8 mouse cellular contexts compared by ENCODE assay signal in genomic region chr10:126980221-126980932, GRCm38 (mm10). TPM values are rescaled to one million over a fixed set of nuclear protein-coding genes. Genes with fewer than 3 reads are reported as not detected.
DNase-seq lines count a peak whose midpoint lies in the region; ATAC-seq and TF ChIP-seq lines count a peak whose summit lies in the region.

No protein-coding gene starts in this region.

- intact Hi-C loops in heart, adult 2 months (cut with DNase I), result no loop called here

- H3K4me3 ChIP-seq in heart, adult 2 months, result peak overlapping the region; percentile 88
- H3K4me3 ChIP-seq in kidney, embryonic 14.5 days (ENCODE audit: low read length), result peak overlapping the region; percentile 98
- peak overlapping the region; percentile 91 for H3K4me3 ChIP-seq in neural tube, embryonic 15.5 days (replicated peaks)

- H3K27ac ChIP-seq in heart, adult 2 months, result peak overlapping the region; percentile 100
- peak overlapping the region; percentile 100 for H3K27ac ChIP-seq in kidney, embryonic 14.5 days (ENCODE audit: low read depth, low read length)
- H3K27ac ChIP-seq in neural tube, embryonic 15.5 days (replicated peaks), result peak overlapping the region; percentile 100

- WGBS in heart, adult 2 months, result under 1% methylated on average over 16 of the region's 16 CpGs
- WGBS in kidney, embryonic 14.5 days, result 0% methylated on average over 16 of the region's 16 CpGs
- 1% methylated on average over 16 of the region's 16 CpGs for WGBS in neural tube, embryonic 15.5 days

- no peak for TF ChIP-seq POLR2A in heart, adult 2 months (IDR thresholded peaks at IDR 0.05; ENCODE audit: insufficient read depth, low read depth, low read length)

- H3K9me3 ChIP-seq in kidney, embryonic 14.5 days (ENCODE audit: control insufficient read depth, low read length), result no peaks in the 10 kb centered on the region
- no peaks in the 10 kb centered on the region for H3K9me3 ChIP-seq in neural tube, embryonic 15.5 days (replicated peaks)

- H3K4me1 ChIP-seq in heart, adult 2 months (ENCODE audit: control insufficient read depth, insufficient read depth, low read length), result peaks cover 29% of the 10 kb centered on the region
- peaks cover 61% of the 10 kb centered on the region for H3K4me1 ChIP-seq in kidney, embryonic 14.5 days (ENCODE audit: control insufficient read depth, insufficient read depth, low read length)
- peaks cover 62% of the 10 kb centered on the region for H3K4me1 ChIP-seq in neural tube, embryonic 15.5 days

- ATAC-seq in kidney, embryonic 14.5 days (ENCODE audit: low FRiP score, low TSS enrichment), result peak; percentile 2; the same call in 1 of the 2 replicates
- no peak for ATAC-seq in neural tube, embryonic 15.5 days (ENCODE audit: low FRiP score)
- ATAC-seq in activated CD4-positive, CD25-positive, alpha-beta regulatory T cell, adult 4 months, result no peak

- TF ChIP-seq EP300 in heart, adult 2 months (IDR thresholded peaks at IDR 0.05; ENCODE audit: insufficient read depth, low read depth, low read length), result no peak

- H3K79me2 ChIP-seq in heart, adult 2 months (replicated peaks; ENCODE audit: control insufficient read depth, insufficient read depth, low read length), result peaks cover 13% of the 10 kb centered on the region

- no peaks in the 10 kb centered on the region for H3K27me3 ChIP-seq in heart, adult 2 months (ENCODE audit: control insufficient read depth, insufficient read depth, low read length)
- H3K27me3 ChIP-seq in kidney, embryonic 14.5 days (ENCODE audit: control insufficient read depth, insufficient read depth, low read length), result no peaks in the 10 kb centered on the region
- H3K27me3 ChIP-seq in neural tube, embryonic 15.5 days (replicated peaks), result no peaks in the 10 kb centered on the region

- no peaks in the 10 kb centered on the region; the same call in 1 of the 2 replicates for H3K36me3 ChIP-seq in heart, adult 2 months (ENCODE audit: control insufficient read depth, insufficient read depth, low read length)
- 0 out of 2 replicates have a peak, but pooled peaks cover 8% of the 10 kb centered on the region for H3K36me3 ChIP-seq in kidney, embryonic 14.5 days (ENCODE audit: control insufficient read depth, insufficient read depth, low read length)
- H3K36me3 ChIP-seq in neural tube, embryonic 15.5 days, result no peaks in the 10 kb centered on the region

- no peak for TF ChIP-seq CTCF in heart, adult 2 months (IDR thresholded peaks at IDR 0.05)

- peak; percentile 67 for DNase-seq in retina, postnatal 1 day
- no peak for DNase-seq in retina, embryonic 14.5 days (ENCODE audit: low spot score)
- peak; percentile 69 for DNase-seq in embryo, embryonic 10 days (ENCODE audit: low spot score)
- peak; percentile 61 to 68 for DNase-seq in heart, adult 2 months
- DNase-seq in liver, result peak; percentile 38

- H3K4me2 ChIP-seq in kidney, embryonic 14.5 days (replicated peaks; ENCODE audit: low read depth, low read length), result peak overlapping the region; percentile 79
- peak overlapping the region; percentile 90 for H3K4me2 ChIP-seq in neural tube, embryonic 15.5 days

- H3K9ac ChIP-seq in heart, adult 2 months (ENCODE audit: low read depth, low read length), result peak overlapping the region; percentile 98
- H3K9ac ChIP-seq in kidney, embryonic 14.5 days (ENCODE audit: low read depth, low read length), result peak overlapping the region; percentile 99
- peak overlapping the region; percentile 77 for H3K9ac ChIP-seq in neural tube, embryonic 15.5 days (replicated peaks)

RNA-seq across cellular contexts. Expression of gene Ctdsp2, which starts 1.9 kb away (rescaled TPM):
- total RNA-seq in heart, adult 2 months (2021), result 100 to 1,000 TPM in 1 of 2 experiments, 10 to 100 TPM in 1; 82.2 to 108 TPM
- 85.6 and 114 TPM in 2 replicates for polyA plus RNA-seq in heart, adult 2 months (2012; rRNA removed)
- 81.1 and 112 TPM in 2 replicates for polyA plus RNA-seq in kidney, embryonic 14.5 days (2014; fragmentation: Nextera tagmentation; extraction: Ambion mirVana)
- 15.7 and 25.4 TPM in 2 replicates for polyA plus RNA-seq in neural tube, embryonic 15.5 days (2015; fragmentation: Nextera tagmentation; extraction: Ambion mirVana)
- polyA plus RNA-seq in activated CD4-positive, CD25-positive, alpha-beta regulatory T cell, adult 4 months (2017; shearing (Covaris generic)), result 10 to 100 TPM; 29.8 to 35.8 TPM

RNA-seq across cellular contexts. Expression of gene Avil, which starts 20.1 kb away (rescaled TPM):
- under 1 TPM; 0.34 to 0.48 TPM for total RNA-seq in heart, adult 2 months (2021)
- polyA plus RNA-seq in heart, adult 2 months (2012; rRNA removed), result 0.26 and 0.29 TPM in 2 replicates
- polyA plus RNA-seq in kidney, embryonic 14.5 days (2014; fragmentation: Nextera tagmentation; extraction: Ambion mirVana), result 0.19 and 0.20 TPM in 2 replicates
- polyA plus RNA-seq in neural tube, embryonic 15.5 days (2015; fragmentation: Nextera tagmentation; extraction: Ambion mirVana), result 19.2 and 22.4 TPM in 2 replicates
- not detected for polyA plus RNA-seq in activated CD4-positive, CD25-positive, alpha-beta regulatory T cell, adult 4 months (2017; shearing (Covaris generic))

RNA-seq across cellular contexts. Expression of gene Tsfm, which starts 50.3 kb away (rescaled TPM):
- total RNA-seq in heart, adult 2 months (2021), result 10 to 100 TPM; 50.8 to 58.7 TPM
- 40.0 and 42.4 TPM in 2 replicates for polyA plus RNA-seq in heart, adult 2 months (2012; rRNA removed)
- 90.5 and 98.2 TPM in 2 replicates for polyA plus RNA-seq in kidney, embryonic 14.5 days (2014; fragmentation: Nextera tagmentation; extraction: Ambion mirVana)
- polyA plus RNA-seq in neural tube, embryonic 15.5 days (2015; fragmentation: Nextera tagmentation; extraction: Ambion mirVana), result 66.6 and 71.0 TPM in 2 replicates
- 10 to 100 TPM; 42.5 to 57.1 TPM for polyA plus RNA-seq in activated CD4-positive, CD25-positive, alpha-beta regulatory T cell, adult 4 months (2017; shearing (Covaris generic))

Comparison
In these comparisons a context has a peak if more than half of its experiments do, and no peak if none do; other contexts are left out.
1. RNA of gene Avil, which starts 20.1 kb away (polyA plus RNA-seq): 19.2 to 22.4 TPM in neural tube, embryonic 15.5 days; 0.26 to 0.29 TPM in heart, adult 2 months, 0.19 to 0.20 TPM in kidney, embryonic 14.5 days and not detected in activated CD4-positive, CD25-positive, alpha-beta regulatory T cell, adult 4 months; every median in the first group is over 10 times any median in the second.
2. Peak in every context shown above with its lines, with median percentiles within 50 percentile points of each other: H3K27ac ChIP-seq, H3K4me3 ChIP-seq and H3K9ac ChIP-seq.